Mouse (Mus musculus): ENCODE measurements around the gene Spaca9. TPM values are rescaled to one million over a fixed set of nuclear protein-coding genes. Genes with fewer than 3 reads are reported as not detected.

Gene Spaca9
- total and polyA plus RNA-seq, 2 experiments from 2014 or later = 3.1 TPM; not detected in 1

DNA sequence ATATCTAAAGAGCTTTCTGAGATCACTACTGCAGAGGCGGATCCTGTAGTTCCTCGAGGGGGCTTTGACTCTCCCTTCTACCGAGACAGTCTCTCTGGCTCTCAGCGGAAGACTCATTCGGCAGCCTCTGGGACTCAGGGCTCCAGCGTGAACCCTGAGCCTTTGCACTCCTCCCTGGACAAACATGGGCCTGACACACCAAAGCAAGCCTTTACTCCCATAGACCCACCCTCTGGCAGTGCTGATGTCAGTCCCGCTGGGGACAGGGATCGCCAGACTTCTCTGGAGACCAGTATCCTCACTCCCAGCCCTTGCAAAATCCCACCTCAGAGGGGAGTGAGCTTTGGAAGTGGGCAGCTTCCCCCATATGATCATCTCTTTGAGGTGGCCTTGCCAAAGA is 23.5 kb downstream of the Spaca9 start:
- ATAC-seq (no peak), DNase-seq (no peak)
- WGBS = 94% methylated on average over 8 of the region's 8 CpGs
- Histone ChIP-seq H3K4me3 (ENCODE audit: low read depth, low read length) (no peak overlapping the region), H3K4me1 (ENCODE audit: insufficient read depth) (no peaks in the 10 kb centered on the region), H3K27ac (ENCODE audit: low read depth, low read length) (no peak overlapping the region), H3K9ac (no peak overlapping the region), H3K9me3 (ENCODE audit: low read length) (no peaks in the 10 kb centered on the region), H3K27me3 (ENCODE audit: insufficient read depth, low read length) (no peaks in the 10 kb centered on the region), H3K36me3 (ENCODE audit: insufficient read depth) (peaks cover 92% of the 10 kb centered on the region), H3K4me2 (ENCODE audit: low read depth) (no peak overlapping the region)
- TF ChIP-seq CTCF (IDR thresholded peaks at IDR 0.05; ENCODE audit: low read depth) = no peak

DNA sequence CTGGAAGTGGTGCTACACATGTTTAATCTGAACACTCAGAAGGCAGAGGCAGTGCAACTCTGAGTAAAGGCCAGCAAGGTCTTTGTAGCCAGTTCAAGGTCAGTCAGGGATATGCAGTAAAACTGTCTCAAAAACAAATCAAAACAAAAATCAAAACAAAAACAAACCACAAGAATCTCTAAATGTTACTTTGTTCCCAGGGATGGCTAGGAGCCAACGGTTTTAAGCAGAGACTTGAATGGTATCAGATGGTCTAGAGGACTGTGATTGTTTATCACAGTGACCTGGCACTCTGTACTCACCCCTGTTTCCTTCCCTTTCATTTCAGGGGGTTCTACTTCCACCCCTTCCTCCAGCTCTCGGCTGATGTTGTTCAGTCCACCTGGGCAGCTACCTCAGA is 28.1 kb downstream of the Spaca9 start:
- ATAC-seq = no peak
- WGBS = 90% methylated on average over 2 of the region's 2 CpGs
- H3K27ac ChIP-seq (ENCODE audit: low read depth, low read length) = no peak overlapping the region

DNA sequence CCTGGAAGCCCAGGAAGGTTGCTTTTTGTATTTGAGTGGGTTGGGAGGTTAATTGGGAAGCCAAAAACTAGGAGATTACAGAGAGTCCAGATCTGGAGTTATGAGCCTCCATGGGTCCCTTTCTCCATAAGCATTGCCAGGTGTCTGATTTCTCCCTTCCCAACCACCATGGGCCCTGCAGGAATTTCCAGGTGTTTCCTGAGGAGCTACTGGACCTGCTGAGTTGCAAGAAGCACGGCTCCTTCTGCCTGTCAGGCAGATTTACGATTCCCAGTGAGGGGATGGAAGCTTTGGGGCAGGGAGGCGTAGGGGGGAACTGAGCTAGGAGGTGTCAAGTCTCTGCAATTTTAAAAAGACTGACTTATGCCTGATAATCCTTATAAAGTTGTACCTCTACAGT is 33.7 kb downstream of the Spaca9 start:
- H3K4me1 ChIP-seq (ENCODE audit: insufficient read depth) = no peaks in the 10 kb centered on the region

More for the DNA sequence above, 28.1 kb downstream of the Spaca9 start:
- no peaks in the 10 kb centered on the region for H3K4me1 ChIP-seq (ENCODE audit: insufficient read depth)
- no peak overlapping the region for H3K9ac ChIP-seq
- TF ChIP-seq CTCF (IDR thresholded peaks at IDR 0.05; ENCODE audit: low read depth) = no peak
- H3K36me3 ChIP-seq (ENCODE audit: insufficient read depth) = peaks cover 92% of the 10 kb centered on the region
- no peaks in the 10 kb centered on the region for H3K9me3 ChIP-seq (ENCODE audit: low read length)
- no peak overlapping the region for H3K4me2 ChIP-seq (ENCODE audit: low read depth)
- H3K4me3 ChIP-seq (ENCODE audit: low read depth, low read length) = no peak overlapping the region
- DNase-seq = no peak
- H3K27me3 ChIP-seq (ENCODE audit: insufficient read depth, low read length) = no peaks in the 10 kb centered on the region

DNA sequence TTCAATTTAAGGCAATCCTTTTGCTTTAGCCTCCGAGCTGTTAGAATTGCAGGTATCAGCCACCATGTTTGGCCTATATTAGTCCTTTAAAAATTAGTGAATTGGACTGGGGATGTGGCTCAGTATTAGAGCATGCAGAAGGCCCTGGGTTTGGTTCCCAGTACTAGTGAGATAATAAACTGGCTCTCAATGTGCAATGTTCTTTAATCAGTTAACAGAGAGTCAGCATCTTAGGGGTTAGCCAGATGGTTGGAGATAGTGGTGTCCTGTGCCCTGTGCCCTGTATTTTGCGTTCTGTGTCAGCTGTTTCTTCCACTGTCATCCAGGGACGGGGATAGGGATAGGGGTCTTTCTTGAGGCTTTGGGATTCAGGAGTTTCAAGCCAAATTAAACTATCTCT is 36.6 kb downstream of the Spaca9 start:
- Histone ChIP-seq H3K9me3 (ENCODE audit: low read length) (no peaks in the 10 kb centered on the region), H3K27ac (ENCODE audit: low read depth, low read length) (no peak overlapping the region), H3K4me2 (ENCODE audit: low read depth) (no peak overlapping the region), H3K9ac (no peak overlapping the region), H3K36me3 (ENCODE audit: insufficient read depth) (peaks cover 86% of the 10 kb centered on the region), H3K4me3 (ENCODE audit: low read depth, low read length) (no peak overlapping the region), H3K4me1 (ENCODE audit: insufficient read depth) (no peaks in the 10 kb centered on the region), H3K27me3 (ENCODE audit: insufficient read depth, low read length) (no peaks in the 10 kb centered on the region)
- TF ChIP-seq CTCF (IDR thresholded peaks at IDR 0.05; ENCODE audit: low read depth) = no peak
- ATAC-seq = no peak
- DNase-seq = no peak
- WGBS = 96% methylated on average over 3 of the region's 3 CpGs

More for the DNA sequence above, 33.7 kb downstream of the Spaca9 start:
- Histone ChIP-seq H3K4me2 (ENCODE audit: low read depth) (no peak overlapping the region), H3K36me3 (ENCODE audit: insufficient read depth) (peaks cover 87% of the 10 kb centered on the region), H3K9me3 (ENCODE audit: low read length) (no peaks in the 10 kb centered on the region), H3K9ac (no peak overlapping the region), H3K27me3 (ENCODE audit: insufficient read depth, low read length) (no peaks in the 10 kb centered on the region), H3K4me3 (ENCODE audit: low read depth, low read length) (no peak overlapping the region), H3K27ac (ENCODE audit: low read depth, low read length) (no peak overlapping the region)
- DNase-seq (no peak), ATAC-seq (no peak)
- TF ChIP-seq CTCF (IDR thresholded peaks at IDR 0.05; ENCODE audit: low read depth) = no peak
- WGBS = 96% methylated on average over 3 of the region's 3 CpGs

DNA sequence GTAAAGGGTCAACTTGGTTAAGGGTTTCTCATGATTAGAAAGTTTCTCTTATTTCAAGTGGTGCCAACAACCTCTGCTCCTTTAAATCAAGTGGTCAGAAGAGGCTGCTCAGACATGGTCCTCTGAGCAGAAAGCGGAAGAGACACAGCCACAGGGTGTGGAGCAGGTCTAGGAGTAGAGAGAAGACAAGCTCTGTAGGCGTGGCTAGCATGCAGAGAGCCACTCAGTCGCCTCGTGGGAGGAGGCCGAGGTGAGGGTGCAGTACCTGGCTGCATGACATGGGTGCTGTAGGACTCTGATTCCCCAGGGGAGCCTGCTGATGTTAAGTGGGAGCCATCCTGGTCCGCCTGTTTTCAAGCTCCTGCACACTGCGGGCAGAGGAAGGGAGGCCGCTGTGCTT is 43.3 kb downstream of the Spaca9 start:
- ATAC-seq = no peak
- Histone ChIP-seq H3K4me3 (ENCODE audit: low read depth, low read length) (no peak overlapping the region), H3K9ac (no peak overlapping the region), H3K27me3 (ENCODE audit: insufficient read depth, low read length) (no peaks in the 10 kb centered on the region), H3K4me2 (ENCODE audit: low read depth) (no peak overlapping the region), H3K9me3 (ENCODE audit: low read length) (no peaks in the 10 kb centered on the region), H3K4me1 (ENCODE audit: insufficient read depth) (no peaks in the 10 kb centered on the region), H3K36me3 (ENCODE audit: insufficient read depth) (peaks cover 52% of the 10 kb centered on the region), H3K27ac (ENCODE audit: low read depth, low read length) (no peak overlapping the region)
- WGBS = 76% methylated on average over 8 of the region's 8 CpGs
- DNase-seq = no peak
- no peak for TF ChIP-seq CTCF (IDR thresholded peaks at IDR 0.05; ENCODE audit: low read depth)

DNA sequence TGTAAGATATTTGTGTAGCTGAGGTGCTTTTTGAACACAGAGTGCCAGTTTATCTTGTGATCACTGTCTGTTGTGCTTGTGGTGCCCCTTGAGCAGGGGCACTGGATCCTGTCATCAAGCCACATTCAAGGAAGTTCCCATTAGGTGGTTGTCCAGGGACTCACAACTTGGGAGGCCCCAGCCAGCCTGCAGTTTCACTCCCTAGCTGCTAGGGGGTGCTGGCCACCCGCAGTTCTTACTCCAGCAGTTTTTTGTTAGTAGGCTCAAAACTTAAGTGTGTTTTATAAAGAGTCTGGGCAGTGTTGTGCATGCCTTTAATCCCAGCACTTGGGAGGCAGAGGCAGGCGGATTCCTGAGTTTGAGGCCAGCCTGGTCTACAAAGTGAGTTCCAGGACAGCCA is 45.2 kb downstream of the Spaca9 start:
- H3K4me3 ChIP-seq (ENCODE audit: low read depth, low read length) = no peak overlapping the region
- no peaks in the 10 kb centered on the region for H3K9me3 ChIP-seq (ENCODE audit: low read length)
- DNase-seq (no peak), ATAC-seq (no peak)
- WGBS = 62% methylated on average over 2 of the region's 2 CpGs
- H3K9ac ChIP-seq = no peak overlapping the region
- TF ChIP-seq CTCF (IDR thresholded peaks at IDR 0.05; ENCODE audit: low read depth) = peak; percentile 45
- H3K27ac ChIP-seq (ENCODE audit: low read depth, low read length) = no peak overlapping the region
- H3K27me3 ChIP-seq (ENCODE audit: insufficient read depth, low read length) = no peaks in the 10 kb centered on the region
- no peak overlapping the region for H3K4me2 ChIP-seq (ENCODE audit: low read depth)
- H3K36me3 ChIP-seq (ENCODE audit: insufficient read depth) = peaks cover 34% of the 10 kb centered on the region
- H3K4me1 ChIP-seq (ENCODE audit: insufficient read depth) = no peaks in the 10 kb centered on the region

DNA sequence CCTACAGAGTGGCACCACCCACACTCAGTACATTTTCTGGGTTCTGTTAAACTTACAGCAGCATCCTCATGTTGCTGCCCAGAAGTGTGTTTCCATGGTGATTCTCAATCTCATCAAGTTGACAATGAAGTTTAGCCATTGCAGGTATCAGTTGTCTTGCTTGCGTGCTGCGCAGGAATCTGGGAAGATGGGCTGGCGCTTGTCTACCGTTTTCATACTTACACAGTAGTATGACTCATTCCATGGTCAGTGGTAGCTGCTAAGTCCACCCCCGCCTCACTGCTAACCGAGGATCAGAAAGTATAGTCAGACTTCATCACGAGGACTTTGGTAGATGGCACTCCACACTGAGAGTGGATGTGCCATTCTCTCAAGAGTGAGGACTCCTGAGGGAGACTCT is 46.2 kb downstream of the Spaca9 start:
- 94% methylated on average over 7 of the region's 7 CpGs for WGBS
- no peak for TF ChIP-seq CTCF (IDR thresholded peaks at IDR 0.05; ENCODE audit: low read depth)
- H3K9ac ChIP-seq = no peak overlapping the region

DNA sequence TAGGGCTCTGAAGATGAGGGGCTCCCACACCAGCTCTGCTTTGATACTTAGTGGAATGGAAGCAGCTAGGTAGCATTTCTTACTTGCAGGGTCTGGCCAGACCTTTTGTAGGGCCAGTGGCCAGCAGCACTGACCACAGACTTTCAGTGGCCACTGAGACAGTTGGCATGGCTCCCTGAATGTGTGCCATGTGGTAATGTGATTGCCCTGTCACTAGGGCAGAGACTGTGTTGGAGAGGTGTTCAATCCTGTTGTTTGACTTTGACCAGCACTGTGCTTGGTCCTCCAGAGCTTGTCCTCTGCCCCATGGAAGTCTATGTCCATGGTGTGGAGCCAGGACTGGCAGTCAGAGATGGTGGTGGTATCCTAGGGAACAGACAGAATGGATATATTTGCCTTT is 49.0 kb downstream of the Spaca9 start:
- Histone ChIP-seq H3K27me3 (ENCODE audit: insufficient read depth, low read length) (no peaks in the 10 kb centered on the region), H3K9ac (no peak overlapping the region), H3K36me3 (ENCODE audit: insufficient read depth) (peaks cover 7% of the 10 kb centered on the region; the same call in 1 of the 2 replicates), H3K4me2 (ENCODE audit: low read depth) (no peak overlapping the region), H3K4me3 (ENCODE audit: low read depth, low read length) (no peak overlapping the region), H3K4me1 (ENCODE audit: insufficient read depth) (no peaks in the 10 kb centered on the region), H3K9me3 (ENCODE audit: low read length) (no peaks in the 10 kb centered on the region), H3K27ac (ENCODE audit: low read depth, low read length) (no peak overlapping the region)
- DNase-seq = no peak
- TF ChIP-seq CTCF (IDR thresholded peaks at IDR 0.05; ENCODE audit: low read depth) = no peak
- no peak for ATAC-seq

More for the DNA sequence above, 46.2 kb downstream of the Spaca9 start:
- Histone ChIP-seq H3K4me1 (ENCODE audit: insufficient read depth) (no peaks in the 10 kb centered on the region), H3K4me2 (ENCODE audit: low read depth) (no peak overlapping the region), H3K9me3 (ENCODE audit: low read length) (no peaks in the 10 kb centered on the region), H3K27ac (ENCODE audit: low read depth, low read length) (no peak overlapping the region), H3K4me3 (ENCODE audit: low read depth, low read length) (no peak overlapping the region), H3K36me3 (ENCODE audit: insufficient read depth) (peaks cover 26% of the 10 kb centered on the region), H3K27me3 (ENCODE audit: insufficient read depth, low read length) (no peaks in the 10 kb centered on the region)
- no peak for ATAC-seq
- DNase-seq = no peak
